Mouse (Mus musculus): ENCODE results near the gene Fut1. TPM values are rescaled to one million over a fixed set of nuclear protein-coding genes. Genes with fewer than 3 reads are reported as not detected.
"Not testable (repeated sequence)": the region's sequence is repeated elsewhere in the genome, so short reads cannot be mapped to it uniquely, and the experiment has no call there.

The Fut1 gene
- total RNA-seq, 2 experiments from 2014 or later: not detected

DNA sequence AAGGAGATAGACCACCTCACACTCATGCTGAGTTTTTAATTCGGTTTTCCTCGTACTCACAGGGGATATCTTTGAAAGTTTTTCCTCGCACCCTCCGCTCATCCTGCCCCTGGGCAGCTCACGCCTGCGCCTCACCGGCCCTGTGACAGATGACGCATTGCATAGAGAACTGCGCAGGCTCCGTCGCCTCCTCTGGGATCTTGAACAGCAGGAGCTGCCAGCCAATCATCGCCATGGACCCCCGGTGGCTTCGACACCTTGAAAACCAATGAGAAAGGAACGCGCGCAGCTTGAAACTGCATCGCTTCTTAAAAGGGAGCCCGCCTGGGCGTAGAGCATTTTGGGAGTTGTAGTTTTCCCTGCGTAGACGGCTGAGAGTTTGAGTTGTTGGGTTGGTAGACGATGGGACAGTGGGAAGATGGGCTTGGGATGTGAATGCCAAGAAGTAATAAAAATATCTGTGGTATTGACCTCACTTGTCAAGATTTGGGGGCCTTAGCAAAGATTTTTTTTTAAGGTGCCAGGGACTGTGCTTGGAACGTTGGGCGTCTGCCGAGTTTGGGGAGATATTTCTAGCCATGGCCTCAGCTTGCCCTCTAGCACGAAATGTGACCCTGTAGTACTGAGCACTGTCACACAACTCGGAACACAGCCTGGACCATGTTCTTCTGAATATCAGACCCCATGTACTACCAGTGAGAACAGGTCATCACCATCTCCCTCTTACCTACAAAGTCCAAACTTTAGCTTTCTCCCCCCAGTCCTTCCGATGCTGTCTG, 21.7 kb downstream of the Fut1 start:
- DNase-seq (ENCODE audit: low spot score in 2 of 2): peak; percentile 80 to 94

DNA sequence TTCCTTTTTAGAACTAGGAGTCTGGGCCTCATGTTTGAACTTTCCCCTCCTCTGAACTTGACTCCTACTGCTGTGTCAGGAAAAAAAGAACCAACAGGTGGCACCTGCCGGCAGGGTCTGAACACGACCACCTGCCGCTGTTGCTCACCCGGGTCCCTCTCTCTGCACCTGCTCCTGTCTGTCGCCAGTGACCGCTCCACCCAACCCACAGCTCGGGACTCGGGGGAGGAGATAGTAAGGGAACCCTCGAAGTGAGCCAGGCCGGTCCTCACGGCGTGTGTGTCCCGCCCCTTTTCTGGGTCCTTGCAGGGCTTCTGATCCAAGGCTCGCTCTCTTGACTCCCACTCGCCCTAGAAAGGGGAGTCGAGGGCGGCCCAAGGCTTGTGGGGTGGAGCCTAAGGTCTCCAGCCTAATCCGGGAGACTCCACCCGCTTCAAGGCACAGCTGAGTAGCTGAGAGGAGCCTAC, 22.5 kb downstream of the Fut1 start, which contains the start of gene Mamstr:
TSS of gene Mamstr (plus strand) at position 417 of the 467 bp plus-strand sequence.
- DNase-seq (ENCODE audit: low spot score in 2 of 2): peak; percentile 53 to 76

DNA sequence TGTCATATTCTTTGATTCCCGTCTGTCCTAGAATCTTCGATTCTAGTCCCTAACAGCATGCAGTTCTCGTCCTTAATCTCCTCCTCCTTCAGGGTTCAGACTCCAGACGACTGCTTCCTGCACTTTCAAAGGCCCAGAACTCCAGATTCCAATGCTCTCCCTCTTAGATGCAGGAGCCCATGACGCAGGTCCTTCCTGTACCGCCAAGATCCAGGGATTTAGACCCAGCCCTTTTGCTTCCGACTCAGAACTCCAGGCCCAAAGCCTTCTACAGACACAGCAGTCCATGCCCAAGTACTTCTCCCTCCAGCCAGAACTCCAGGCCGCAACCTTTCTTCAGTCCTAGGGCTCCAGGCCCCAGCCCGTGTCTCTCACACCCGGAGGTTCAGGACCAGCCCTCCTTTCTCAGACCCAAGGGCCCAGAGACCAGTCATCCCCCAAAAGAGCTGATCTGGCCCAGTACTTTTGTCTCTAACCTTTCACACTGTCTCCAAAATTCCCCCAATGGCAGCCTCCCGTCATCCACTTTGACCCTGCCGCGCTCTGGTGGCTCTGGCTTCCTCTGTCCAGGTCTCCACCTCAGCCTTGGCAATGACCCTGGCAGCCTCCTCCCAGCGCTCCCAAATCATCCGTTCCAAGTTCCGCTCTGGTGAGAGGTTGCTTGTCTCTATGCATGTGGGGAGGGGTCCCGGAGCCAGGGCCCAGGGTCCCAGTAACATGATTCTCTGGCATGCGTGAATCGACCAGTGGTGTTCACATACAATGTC, 23.3 kb downstream of the Fut1 start:
- DNase-seq (ENCODE audit: low spot score in 2 of 2): no peak

DNA sequence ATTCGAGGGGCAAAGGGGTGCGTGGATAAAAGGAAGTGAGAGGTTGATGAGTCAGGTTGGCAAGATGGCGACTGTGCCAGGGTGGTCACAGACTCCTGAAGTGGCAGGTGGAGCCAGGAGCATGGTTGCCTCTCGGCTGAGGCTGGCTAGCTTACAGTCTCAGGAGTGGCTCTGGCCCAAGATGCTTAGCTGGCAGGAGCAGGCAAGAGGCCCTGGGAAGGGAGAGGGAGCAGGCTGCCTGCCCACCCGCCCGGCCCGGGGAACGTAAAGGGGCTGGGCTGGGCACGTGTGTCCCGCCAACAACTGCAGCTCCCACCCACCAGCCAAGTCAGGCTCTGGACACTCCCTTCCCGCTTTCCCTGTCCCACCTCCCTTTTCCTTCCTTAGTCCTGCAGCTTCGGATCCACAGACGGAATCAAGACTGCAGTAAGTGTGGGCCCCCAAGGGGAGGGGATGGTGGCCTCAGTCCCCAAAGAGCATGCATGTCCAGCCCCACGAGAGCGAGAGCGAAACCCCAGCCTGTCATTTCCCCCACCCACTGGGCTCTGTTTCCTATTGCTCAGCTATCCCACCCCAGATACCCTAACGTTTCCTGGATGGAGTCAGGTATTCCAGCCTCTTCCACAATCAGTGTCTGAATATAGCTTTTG, 24.4 kb downstream of the Fut1 start:
- peak in 1 of 2 experiments; percentile 73 for DNase-seq (ENCODE audit: low spot score in 2 of 2)

DNA sequence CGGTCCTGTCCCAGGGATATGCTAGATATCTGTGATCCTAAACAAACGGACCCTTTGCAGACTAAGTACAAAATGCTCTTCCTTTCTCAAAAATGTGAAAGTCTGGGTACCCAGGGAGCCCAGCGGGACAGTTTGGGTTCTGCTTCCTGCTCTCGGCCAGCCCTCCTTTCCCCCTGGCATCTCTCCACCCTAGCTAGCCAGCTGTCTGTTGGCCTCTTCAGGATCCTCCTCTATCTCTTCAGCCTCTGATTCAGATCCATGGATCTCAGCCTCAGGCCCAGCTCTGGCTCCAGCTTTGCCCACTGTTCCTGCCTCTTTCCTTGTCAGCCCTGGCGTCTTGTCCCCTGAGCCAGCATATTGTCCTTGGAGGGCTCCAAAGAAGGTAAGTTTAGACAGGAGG, 25.0 kb downstream of the Fut1 start:
- DNase-seq (ENCODE audit: low spot score in 2 of 2): peak in 1 of 2 experiments; percentile 55

DNA sequence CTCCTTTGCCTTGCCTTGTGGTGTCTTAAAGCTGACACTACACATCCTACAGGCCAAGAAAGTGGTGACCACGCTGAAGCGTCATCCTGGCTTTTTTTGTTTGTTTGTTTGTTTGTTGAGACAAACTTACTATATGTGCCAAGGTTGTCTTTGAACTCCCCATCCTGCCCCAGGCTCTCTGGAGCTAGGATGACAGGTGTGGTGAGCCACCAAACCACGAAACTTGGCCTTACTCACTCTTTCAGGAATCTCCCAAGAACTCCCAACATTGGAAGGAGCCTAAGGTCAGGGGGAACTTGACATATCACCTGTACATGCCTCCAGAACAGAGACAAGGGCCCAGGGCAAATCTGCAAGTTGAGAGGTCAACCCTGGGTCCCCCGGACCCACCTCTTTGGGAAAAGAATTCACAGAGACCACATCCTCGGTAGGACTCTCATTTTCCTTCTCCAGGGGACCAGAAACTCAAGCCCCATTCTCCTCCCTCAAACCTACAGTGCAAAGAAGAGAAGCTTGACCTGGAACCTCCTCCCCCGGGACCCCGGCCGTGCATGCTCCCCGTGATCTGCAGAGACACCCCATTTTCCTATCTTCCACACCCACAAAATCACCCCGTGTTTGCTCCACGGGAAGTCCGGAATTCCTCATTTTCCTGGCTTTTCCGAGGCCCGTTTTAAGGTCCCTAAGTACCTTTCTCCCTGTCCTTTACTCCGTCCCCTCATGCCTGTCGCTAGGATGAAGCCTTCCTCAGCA, 25.6 kb downstream of the Fut1 start:
- DNase-seq (ENCODE audit: low spot score in 2 of 2): no peak

DNA sequence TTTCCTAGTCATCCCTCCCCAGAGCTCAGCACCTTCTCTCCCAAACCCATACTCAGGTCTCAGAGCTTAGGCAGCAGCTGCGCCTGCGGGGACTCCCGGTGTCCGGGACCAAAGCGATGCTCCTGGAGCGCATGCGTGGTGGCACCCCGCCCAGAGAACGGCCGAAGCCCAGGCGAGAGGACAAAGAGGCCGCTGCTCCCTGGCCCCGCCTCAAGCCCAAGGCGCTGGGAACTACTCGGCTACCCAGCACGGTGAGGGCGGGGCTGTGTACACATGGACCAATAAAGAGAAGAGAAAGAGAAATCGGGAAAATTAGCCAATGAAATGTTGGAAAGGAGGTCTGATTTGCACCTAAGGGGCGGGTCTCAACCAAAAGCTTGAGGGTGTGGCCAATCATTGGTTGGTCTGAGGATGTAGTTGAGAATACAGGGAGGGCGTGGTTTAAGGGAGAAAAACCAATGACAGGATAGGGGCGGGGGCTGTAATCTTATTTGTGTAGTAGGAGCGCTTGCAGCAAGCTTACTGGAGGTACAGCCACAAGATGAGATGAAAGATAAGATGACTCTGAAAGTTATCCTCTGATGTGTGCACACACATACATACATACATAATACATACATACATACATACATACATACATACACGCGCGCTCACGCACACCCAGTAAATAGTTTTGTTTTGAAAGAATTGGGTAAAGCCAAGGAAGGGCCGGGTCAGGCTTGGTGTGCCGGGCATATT, 26.5 kb downstream of the Fut1 start:
- DNase-seq (ENCODE audit: low spot score in 2 of 2): peak; percentile 96 to 98

DNA sequence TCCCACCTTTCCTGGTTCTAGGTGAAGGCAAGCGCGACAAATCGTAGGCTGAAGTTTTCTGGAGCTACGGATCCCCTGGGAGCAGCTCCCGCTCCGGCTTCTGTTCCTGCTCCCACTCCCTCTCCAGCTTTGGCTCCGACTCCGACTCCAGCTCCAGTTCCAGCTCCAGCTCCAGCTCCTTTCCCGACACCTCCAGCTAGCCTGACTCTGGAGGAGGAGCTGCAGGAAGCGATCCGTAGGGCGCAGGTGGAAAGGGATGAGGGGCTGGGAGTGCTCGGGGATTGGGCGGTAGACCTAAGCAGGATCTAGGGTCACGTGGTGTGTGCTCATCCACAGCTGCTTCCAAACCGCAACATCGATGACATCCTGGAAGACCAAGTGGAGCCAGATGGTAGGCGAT, 27.1 kb downstream of the Fut1 start:
- no peak for DNase-seq (ENCODE audit: low spot score in 2 of 2)

DNA sequence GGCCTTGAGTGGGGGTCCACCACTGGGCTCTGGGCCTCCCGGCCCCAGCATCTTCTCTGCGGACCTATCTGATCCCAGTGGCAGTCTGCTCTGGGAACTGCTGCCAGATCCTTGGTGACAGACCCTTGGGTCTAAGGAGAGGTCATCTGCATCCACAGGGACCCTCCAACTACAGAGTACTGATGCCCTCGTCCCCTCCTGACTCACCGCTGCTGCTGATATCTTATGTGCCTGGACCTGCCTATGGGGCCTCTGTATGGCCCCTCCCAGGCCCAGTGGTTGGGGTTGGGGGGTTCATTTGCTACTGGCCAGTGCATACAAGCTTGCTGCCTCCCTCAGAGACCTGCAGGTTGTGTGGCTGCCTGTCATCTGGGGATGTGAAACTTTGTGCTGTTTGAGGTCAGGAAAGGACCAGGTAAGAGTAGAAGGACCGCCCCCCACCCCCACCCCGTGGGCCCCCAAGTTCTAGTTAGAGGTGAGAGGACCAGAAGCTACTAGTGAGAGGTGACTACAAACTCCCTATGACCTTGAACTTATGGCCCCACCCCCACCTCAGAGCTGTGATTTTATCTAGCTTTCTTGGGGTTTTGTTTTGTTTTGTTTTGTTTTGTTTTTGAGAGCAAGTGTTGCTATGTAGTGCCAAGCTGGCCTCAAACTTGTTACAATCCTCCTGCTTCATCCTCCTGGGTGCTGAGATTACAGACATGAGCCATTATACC, 27.9 kb downstream of the Fut1 start:
- DNase-seq (ENCODE audit: low spot score in 2 of 2): no peak

DNA sequence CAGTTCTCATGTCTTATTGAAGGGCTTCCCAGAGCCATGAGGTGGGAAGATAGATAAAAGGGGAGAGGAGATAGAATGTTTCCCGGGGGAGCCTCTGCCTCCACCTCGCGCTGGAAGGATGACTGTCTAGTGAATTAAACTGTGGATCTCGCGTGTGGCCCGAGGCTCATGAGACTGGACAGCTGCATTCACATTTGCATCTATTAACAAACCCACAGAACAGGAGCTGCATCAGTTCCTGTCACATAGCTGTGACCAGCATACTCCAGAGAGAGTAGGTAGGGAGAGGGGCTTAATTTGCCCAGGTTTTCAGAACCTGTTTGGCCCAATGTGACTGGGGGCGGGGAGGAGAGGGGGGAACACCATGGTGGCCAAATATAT, 28.5 kb downstream of the Fut1 start:
- DNase-seq (ENCODE audit: low spot score in 2 of 2): no peak

DNA sequence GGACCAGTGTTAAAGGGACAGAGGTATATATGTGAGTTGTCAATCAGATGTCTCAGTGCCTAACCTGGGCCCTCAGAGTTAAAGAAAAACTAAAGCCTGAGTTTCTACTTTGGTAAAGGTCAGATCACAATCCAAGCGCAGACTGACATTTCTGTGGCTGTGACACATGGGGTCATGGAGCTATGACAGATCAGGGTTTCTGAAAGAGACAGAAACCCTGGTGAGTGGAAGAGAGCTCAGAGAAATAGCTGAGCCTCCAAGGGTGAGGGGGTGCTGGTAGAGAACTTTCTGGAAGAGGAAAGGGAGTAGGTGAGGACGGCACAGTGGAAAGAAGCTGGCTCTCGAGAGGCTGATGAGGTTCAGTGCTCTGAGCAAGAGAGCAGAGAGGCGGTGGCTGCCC, 29.6 kb downstream of the Fut1 start:
- DNase-seq (ENCODE audit: low spot score in 2 of 2): no peak

DNA sequence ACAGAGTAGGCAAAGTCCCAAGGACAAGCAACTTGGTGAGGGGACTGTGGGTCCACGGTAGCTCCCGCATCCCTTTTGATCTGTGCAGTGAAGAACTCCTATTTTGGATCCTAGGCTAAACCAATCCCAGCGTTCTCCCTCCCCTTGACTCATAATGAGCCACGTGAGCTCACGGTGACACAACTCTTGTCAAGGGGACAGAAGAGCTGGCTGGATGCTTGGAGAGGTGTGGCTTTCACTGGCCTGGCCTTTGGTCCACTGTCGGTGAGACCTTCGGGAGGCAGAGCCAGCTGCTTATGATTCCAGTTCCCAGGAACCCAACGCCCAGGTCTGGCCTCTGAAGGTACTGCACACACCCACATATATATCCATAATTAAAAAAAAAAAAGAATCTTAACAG, 32.3 kb downstream of the Fut1 start:
- DNase-seq (ENCODE audit: low spot score in 2 of 2): no peak

DNA sequence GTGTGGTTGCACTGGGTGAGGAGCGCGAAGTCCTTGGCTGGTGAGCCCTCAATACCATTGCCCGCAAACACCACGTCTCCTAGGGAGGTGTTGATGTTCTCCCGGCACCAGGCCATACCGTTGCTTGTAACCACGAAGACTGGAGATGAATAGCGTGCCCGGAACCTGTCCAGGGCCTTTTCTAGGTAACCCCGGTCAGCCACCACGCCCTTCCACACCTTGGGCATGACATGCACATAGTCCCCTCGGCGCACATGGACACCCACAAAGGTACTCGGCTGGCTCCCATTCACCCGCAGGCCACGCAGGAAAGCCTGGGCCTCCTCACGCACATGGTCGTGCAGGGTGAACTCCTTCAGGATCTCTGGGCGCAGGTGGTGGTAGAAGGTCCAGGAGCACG, 33.4 kb downstream of the Fut1 start:
- not testable (repeated sequence) for DNase-seq (ENCODE audit: low spot score in 2 of 2)

DNA sequence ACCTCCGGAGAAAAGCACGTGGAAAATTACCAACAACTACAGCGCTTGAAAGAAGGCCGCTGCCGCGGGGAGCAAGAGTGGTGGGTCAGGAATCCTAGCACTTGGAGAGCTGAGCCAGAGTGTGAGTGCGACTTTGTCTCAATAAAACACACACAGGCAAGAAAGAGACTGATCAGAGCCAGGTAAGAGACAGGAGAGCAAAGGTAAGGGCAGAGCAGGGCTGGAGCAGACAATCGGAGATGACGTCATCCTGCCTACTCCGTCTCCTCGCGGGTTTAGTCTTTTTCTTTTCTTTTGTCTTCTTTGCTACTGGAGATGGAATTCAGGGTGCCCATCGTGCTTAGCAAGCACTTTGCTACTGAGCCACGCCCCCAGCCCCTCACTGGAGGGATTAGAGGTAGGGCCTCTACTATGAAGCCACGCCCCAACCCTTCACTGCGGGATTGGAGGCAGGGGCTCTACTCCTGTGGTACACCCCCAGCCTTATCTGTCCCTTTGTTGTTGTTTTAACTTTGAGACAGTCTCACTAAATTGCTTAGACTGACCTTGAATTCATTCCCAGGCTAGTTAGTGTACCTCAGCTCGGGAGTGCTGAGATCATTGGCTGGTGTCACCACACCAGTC, 37.4 kb downstream of the Fut1 start:
- DNase-seq (ENCODE audit: low spot score in 2 of 2): no peak

DNA sequence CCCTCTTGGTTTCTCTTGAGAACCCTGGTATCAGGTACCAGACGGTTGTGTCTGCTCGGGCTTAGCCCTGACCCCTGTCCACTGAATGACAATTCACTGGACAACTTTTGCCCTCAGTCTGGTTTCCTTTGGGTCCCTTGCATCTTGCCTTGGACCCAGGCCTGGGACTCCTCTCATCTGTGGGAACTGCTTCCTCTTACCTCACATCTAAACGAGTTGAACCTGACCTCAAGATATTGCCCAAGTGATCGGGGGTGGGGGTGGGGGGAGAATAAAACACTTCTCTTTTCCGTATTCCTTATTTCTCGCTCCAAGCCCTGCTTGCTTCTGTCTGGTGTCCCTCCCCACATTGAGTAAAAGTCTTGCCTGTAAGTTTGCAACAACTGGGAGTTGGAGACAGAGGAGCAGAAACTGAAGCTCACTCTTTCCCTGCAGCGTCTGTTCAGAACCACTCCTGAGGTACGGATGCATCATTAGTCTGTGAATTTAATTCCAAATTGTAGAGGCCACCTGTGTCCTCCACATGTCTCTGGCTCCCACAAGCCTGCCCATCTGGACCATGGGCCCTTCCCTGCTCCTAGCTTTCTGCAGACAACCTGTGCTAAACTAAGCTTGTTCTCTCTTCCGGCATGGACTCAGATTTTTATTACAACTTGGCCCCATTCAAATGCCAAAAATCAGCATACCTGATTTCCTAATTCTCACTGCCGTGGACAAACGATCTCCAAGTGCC, 43.8 kb downstream of the Fut1 start:
- DNase-seq (ENCODE audit: low spot score in 2 of 2): no peak

DNA sequence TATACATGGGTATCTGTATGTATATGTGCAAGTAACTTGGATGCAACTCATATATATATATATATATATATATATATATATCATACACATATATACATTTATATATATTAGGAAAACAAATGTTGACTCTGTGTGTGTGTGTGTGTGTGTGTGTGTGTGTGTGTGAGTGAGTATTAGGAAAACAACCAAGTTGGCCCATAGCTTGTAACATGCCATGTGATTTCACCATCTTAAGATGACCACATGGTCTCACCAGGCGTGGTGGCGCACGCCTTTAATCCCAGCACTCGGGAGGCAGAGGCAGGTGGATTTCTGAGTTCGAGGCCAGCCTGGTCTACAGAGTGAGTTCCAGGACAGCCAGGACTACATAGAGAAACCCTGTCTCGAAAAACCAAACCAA, 44.6 kb downstream of the Fut1 start:
- not testable (repeated sequence) for DNase-seq (ENCODE audit: low spot score in 2 of 2)

DNA sequence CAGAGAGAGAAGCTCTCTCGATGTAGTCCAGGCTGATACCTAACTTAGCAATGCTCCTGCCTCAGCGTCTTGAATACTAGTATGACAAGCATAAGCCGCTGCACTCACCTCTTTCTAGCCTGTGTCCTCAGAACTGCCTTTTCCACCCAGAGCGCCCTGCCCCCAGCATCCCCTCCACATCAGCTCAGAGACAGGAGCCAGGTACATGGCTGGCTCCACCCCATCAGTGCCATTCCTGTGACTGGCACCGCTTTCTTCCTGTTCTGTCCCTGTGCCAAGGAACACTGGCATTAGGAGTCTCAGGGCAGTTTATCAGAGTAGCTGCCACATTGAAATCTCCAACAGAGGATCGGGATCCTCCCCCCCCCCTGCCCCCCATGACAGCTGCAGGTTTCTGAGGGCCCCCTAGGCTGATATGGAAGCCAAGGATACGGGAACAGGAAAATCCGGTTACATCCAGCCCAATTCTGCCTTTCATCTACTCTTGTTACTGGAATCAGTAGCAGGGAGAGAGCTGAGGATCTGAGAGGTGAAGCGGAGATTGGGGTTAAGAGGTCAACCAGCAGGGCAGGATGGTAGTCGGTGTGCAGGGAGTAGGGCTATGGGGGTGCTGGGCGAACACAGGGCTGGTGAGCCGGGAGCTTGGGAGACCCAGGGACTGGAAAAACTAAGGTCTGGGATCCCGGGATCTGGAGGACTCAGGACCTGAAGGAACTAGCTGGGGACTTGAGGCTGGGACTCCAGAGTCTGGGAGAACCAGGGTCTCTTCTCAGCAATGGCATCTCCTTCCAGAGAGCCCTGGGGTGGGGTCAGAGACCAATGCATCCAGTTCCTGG, 48.4 kb downstream of the Fut1 start:
- DNase-seq (ENCODE audit: low spot score in 2 of 2): no peak

DNA sequence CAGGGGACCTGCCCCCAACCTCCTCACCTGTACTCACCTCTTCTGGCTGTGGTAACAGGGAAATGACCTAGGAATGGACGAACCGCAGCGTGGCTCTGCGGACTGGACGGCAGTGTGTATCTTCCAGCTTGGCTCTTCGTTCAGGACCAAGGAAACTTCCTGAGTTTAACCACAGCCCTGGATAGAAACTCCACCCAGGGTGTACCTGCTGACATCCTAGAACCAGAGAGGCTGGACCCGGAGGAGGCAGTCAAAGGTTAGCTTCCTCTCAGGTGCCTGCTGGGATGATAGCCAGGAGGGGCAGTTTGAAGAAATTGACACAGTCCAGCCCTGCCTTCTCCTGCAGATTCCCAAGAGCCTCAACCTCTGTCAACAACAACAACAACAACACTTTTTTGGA, 49.1 kb downstream of the Fut1 start, which contains the start of gene Fut2:
TSS of gene Fut2 (minus strand) at position 234 of the 400 bp plus-strand sequence.
- DNase-seq (ENCODE audit: low spot score in 2 of 2): no peak
